Mouse (Mus musculus) large intestine, adult 2 months (tissue): ENCODE results near the gene Sfn. TPM values are rescaled to one million over a fixed set of nuclear protein-coding genes. Genes with fewer than 3 reads are reported as not detected.
"Not testable (repeated sequence)": the region's sequence is repeated elsewhere in the genome, so short reads cannot be mapped to it uniquely, and the experiment has no call there.

ENCODE experiments used
- DNase-seq: peaks from one replicate; pipeline ENCODE4 v3.0.0-alpha.2; 2012; ENCODE audit warnings: low read depth, low spot score
- WGBS: fragments of 180-500 bp; shearing (Covaris S2); methylation state at CpG from one replicate; pipeline ENCODE4 v1.1.7; 2018; 5-methylcytosine and 5-hydroxymethylcytosine counted together
- polyA plus RNA-seq: library from polyadenylated mRNA; depleted of rRNA; stranded (reverse); fragments of >200 nt; gene quantifications from 2 replicates; pipeline ENCODE4 v1.2.3, GENCODE M21; 2012; rRNA removed

The Sfn gene
- 211 and 298 TPM in 2 replicates for polyA plus RNA-seq

DNA sequence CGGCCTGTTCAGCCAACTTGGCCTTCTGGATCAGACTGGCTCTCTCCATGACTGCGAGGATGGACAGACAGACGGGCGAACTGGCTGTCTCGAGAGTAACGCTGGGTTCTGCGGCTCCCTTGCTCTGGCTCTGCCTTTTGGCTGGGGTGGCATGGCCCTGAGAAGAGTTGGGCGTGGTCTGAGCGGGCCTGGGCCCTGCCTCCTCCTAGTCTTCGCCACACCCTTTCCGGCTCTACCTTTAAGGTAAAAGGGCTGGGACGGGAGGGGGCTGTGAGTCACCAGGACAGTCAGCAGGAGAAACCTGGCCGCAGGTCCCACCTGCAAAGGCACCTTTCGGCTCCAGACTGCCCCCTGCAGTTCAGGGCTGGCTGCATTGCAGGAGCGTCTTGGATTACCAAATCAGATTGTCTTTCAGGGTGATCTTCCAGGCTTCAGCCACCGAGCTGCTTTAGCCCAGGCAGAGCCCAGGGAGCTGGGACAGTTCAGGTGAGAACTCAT, at the start of gene Sfn:
Gene Sfn, minus strand, starts transcription at position 448 of the 498 bp plus-strand sequence.
- peak; percentile 93 for DNase-seq
- WGBS, result 1% methylated on average over 16 of the region's 16 CpGs

DNA sequence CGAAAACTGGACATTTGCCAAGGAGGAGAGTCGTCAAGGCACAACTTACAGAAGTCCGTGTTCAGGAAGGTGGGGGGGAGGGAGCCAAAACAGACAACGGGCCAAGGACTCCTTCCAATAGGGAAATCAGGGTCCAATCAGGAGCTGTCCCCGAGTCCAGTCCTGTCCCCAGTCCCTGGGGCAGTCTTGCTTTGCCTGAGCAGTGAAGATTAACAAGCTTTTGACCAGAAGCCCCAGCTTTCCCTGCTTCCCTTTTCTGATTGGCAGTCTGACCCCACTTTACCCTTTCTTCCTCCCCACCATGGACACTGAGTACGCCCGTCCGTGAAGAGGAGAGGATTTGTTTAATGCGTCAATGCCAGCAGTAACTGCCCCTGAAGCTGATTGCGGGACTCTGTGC, 49.5 kb upstream of the Sfn start:
- no peak for DNase-seq
- WGBS, result 44% methylated on average over 10 of the region's 10 CpGs

DNA sequence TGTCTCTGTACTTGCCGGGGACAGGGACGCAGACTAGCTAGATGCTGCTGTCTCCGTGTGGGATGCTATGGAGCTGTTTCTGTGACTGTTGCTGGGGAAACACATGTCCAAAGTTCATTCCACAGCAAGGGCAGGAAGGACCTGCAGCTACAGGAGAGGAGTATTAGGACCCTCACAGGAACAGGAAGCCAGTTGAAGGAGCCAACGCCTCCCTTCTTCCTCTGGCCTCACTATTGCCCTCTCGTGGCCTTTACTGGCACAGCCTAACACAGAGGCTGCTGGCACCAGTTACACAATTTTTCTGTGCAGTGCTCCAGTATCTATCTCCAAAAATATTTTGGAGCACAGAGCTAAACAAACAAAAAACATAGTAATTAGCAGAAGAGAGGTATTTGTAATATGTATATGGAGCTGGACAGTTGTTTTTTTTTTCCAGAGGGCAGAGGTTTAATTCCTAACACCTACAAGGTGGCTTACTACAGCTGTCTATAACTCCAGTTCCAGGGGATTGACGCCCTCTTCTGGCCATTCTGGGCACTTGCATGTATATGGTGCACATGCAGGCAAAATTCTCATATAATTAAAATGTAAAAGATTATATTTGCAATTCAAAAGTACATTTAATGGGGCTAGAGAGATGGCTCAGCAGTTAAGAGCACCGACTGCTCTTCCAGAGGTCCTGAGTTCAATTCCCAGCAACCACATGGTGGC, 48.2 kb upstream of the Sfn start, which contains the start of gene Zdhhc18:
Gene Zdhhc18, minus strand, starts transcription at position 166 of the 711 bp plus-strand sequence.
- 32% methylated on average over 7 of the region's 7 CpGs for WGBS
- no peak for DNase-seq

DNA sequence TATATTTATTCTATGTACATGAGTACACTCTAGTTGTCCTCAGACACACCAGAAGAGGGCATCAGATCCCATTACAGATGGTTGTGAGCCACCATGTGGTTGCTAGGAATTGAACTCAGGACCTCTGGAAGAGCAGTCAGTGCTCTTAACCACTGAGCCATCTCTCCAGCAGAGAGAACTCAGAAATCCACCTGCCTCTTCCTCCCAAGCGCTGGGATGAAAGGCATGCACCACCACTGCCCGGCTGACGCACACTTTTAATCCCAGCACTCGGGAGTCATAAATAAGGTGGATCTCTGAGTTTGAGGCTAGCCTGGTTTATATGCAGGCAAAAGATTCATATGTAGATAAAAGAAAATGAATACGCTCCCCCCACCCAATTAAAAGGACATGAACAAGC, 47.5 kb upstream of the Sfn start:
- 73% methylated on average over 5 of the region's 5 CpGs for WGBS
- DNase-seq, result not testable (repeated sequence)

DNA sequence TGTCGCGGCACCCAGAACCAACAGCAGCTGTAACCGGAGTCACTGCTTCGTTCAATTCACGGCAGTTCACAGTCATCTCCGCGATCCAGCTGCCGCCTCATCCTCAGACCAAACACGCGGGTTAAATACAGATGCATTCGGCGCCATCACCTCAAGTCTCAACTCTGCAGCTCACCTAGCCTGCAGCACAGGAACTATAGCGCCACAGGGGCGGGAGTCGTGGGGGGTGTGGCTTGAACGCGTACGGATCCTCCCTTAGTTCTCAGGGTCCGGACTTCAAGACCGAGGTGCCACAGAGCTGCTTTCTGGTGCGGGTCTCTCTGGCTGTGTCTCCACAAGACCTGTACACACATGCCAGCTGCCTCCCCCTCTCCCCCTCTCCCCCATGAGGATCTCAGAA, 43.7 kb upstream of the Sfn start:
- WGBS, result 51% methylated on average over 21 of the region's 21 CpGs

DNA sequence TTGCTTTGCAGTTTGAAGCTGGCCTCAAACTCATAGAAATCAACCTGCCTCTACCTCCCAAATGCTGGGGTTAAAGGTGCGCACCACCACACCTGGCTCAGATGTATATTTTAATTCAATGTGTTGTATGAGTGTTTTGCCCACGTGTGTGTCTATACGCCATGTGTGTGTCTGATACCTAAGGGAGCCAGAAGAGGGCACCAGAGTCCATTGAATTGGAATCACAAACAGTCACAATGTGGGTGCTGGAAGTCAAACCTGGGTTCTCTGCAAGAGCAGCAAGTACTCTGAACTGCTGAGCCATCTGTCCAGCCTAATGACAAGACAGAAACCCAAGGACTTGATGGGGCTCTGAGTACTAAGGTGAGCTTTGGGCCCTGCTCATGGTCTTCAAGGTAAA, 43.2 kb upstream of the Sfn start:
- no peak for DNase-seq
- WGBS, result 94% methylated on average over 3 of the region's 3 CpGs

More for the DNA sequence above, 43.7 kb upstream of the Sfn start:
- DNase-seq, result no peak

DNA sequence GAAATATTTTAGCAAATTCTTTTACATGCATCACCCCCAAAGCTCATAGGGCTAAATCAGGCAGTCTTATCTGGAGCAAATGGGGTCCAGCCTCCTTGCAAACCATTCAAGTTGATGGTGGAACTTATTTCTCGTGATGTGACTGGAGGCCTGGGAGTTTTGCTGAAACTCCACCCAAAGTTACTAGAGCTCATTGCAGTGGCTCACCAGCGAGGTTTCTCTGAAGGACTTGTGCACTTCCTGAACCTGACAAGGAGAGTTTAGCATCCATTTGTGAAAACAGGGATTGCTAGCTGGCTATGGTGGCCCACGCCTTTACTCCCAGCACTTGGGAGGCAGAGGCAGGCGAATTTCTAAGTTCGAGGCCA, 32.1 kb upstream of the Sfn start:
- WGBS, result 84% methylated on average over 5 of the region's 5 CpGs

DNA sequence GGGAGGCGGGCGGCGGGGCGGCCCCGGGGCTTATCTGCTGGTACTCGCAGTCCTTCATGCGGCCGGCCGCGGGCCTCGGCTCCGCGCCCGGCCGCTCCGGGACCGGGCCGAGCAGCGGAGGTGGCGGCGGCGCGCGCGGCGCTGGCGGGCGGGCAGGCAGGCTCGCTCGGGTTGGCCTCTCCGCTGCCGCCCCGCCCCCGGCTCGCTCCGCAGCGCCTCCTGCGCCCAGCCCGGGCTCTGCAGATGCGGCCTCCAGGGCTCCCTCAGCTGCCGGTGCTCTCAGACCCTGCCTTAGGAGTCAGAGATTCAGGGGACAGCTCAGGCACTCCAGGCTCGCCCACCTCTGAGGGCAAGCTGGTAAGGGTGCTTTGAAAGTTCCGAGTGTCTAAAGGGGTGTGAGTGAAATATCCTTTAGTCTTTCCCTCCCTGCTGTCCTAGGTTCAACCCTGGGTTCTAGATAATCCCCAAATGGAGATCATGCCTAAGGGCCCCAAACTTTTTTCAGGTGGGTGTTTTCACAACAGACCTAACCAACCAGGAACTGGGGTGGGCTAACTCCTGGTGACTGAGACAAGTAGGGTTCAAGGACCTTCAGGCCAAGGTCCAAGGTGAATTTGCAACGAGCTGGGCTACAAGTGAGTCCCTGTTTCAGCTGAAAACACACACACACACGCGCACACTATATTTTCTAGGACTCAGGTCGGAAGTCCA, 31.5 kb upstream of the Sfn start:
- no peak for DNase-seq
- 8% methylated on average over 42 of the region's 47 CpGs for WGBS

More for the DNA sequence above, 32.1 kb upstream of the Sfn start:
- no peak for DNase-seq

DNA sequence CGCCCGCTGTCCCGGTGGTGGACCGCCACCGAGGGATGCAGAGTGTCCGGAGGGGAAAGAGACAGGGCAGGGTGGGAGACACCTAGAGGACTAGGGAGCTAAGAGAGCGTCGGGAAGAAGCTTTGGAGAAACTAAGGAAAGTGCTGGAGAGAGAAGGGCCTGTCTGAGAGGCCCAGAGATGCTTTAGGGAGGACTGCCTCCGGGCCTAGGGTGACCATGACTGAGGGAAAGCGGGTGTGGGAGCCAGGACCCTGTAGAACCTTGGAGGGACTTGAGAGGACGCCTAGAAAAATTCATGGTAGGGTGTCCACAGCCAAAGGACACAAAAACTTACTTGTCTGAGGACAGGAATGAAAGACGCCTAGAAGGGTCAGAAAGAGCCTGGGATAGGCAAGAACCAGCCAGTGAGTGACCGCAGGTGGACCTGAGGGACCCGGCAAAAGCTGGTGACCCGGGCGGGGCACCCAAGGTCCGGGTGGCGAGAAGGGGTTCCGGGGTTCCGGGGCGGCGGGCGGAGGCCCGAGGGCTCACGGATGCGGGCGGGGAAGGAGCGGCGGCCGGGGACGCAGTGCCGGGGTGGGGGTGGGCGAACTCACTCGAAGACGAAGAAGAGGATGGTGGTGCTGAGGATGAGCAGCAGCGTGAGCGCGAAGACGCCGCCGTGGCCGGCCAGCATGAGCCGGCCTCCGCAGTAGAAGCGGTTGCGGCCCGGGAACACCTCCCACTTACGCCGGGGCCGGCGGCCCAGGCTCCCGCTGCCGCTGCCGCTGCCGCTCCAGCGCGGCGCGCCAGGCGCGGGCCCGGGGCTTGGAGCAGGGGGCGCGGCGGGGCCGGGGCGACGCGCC, 30.7 kb upstream of the Sfn start:
- DNase-seq, result no peak
- WGBS, result 3% methylated on average over 67 of the region's 69 CpGs

DNA sequence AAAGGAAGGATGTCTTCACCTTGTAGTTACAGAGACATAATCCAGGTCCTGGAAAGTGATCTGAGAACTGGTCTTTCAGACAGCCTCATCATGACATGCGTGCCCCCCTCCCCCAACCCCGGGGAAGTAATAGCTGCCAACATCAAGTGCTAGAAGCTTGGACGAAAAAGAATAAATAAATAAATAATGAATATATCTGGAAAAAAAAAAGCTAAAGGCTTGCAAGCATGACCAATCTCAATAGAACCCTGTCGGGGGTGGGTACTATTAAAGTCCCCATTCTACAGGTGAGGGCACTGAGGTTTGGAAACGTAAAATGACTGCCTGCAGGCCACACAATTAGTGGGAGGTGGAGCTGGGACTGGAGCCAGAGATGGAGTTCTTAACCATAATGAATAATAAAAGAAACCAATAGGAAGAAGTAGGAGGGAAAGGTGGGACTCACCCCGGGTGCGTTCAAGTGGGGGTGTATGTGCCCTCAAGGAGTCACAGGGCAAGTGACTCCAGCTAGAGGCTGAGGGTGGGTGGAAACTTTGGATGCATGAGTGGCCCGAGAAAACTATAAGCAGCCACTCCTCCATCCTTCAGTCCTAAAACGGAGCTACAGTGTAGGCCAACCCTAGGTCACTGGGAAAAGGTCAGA, 29.9 kb upstream of the Sfn start:
- DNase-seq, result no peak
- 21% methylated on average over 9 of the region's 9 CpGs for WGBS

DNA sequence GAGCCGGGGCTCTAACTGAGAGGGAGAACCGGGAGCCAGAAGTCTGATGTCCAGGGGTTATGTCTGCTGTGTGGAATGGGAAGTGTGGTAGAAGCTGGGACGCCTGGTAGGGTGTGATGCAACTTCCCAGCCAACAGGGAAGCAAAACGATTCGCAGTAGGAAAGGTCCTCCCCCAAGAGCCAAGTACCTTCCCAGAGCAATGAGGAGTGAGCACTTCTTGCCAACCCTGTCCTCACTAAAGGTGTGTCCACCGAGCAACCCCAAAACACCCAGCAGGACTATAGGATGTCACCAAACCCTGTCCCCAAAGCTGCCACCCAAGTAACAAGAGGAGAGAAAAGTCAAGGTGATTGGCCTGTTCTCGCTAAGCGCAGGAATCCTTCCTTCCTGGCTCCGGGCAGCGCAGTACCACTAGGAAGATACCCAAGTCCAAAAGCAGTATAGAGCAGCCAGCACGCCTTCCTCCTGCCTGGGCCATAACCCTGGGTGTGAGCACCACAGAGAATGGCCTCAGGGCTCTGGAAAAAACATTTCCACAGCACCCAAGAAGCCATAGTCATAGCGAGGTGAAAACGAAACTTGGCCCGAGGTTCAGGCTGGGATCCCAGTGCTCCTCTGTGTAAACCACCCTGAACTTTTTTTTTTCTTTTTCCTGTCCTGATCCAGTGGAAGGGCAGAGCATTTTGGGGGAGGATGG, 29.3 kb upstream of the Sfn start:
- no peak for DNase-seq
- 32% methylated on average over 14 of the region's 14 CpGs for WGBS

DNA sequence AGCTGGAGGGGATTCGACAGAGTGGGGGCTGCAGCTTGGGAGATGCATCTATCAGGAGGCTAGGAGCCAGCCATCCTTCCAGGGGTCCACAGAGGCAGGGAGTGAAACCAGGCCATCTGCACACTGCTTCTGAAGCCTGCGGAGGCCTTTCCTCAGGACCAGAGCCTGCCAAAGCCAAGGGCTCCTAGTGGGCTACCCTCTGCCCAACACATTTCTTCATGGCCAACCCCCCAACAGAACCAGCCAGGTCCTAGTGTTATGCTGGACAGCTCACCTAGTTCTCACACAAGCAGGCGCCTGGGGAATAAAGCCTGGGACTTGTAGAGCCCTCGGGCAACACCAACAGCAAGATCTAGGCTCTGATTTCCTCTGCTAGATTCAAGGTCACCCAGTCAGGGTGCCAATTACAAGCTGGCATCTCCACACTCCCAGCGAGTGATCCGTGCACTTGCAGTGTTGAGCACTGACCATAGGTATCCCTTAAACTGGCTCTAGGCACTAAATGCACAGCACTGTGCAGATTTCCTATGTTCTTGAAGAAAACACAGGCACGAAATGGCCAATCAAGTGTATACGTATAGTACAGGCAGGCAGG, 28.5 kb upstream of the Sfn start:
- 94% methylated on average over 8 of the region's 8 CpGs for WGBS
- DNase-seq, result no peak

DNA sequence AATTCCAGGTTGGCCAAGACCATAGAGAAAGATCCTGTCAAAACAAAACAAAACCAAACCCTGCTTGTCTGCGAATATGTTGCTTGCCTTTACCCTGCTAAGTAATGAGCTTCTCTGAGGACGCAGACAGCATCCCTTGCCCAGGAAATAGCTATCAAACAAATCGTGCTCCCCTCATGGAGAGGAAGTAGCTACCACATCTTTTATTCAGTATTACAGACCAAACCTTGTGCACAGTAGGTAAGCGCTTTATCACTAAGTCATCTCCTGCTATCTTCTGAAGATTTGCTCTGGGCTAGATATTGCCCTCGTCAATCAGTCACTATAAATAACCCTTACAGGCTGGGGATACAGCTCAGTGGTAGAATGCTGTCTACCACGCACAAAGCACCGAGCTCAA, 27.2 kb upstream of the Sfn start:
- no peak for DNase-seq
- 84% methylated on average over 7 of the region's 7 CpGs for WGBS

DNA sequence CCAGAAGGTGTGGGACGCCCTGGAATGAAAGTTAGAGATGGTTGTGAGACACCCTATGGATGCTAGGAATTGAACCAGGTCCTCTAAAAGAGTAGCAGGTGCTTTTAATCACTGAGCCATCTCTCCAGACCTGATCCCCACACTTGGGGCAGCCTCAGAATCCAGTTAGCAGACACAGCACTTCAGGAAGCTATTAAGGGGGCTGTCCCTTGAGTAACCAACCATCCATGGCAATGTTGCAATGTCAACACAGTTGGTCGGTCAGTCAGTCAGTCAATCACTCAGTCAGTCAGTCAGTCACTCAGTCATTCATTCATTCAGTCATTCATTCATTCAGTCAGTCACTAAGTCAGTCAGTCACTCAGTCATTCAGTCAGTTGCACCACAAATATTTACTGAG, 26.5 kb upstream of the Sfn start:
- no peak for DNase-seq
- WGBS, result 78% methylated on average over 2 of the region's 2 CpGs

DNA sequence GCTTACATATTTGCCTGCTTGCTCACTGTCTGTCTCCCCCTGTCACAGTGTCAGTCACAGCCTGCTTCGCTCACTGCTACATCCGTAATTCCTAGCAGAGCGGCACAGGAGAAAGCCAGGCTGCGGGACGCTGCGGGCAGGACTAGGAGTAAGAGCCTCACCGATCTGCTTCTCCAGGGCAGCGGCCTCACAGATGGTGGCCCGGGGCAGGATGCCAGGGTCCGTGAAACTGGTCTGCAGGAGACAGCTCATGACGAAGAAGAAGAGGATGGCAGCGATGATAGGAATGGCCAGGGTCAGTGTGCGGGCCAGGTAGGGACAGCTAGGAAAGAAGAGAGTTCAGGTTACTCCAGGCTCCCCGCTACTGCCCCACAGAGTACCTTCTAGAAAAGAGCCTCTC, 25.1 kb upstream of the Sfn start:
- WGBS, result 93% methylated on average over 14 of the region's 14 CpGs
- no peak for DNase-seq

DNA sequence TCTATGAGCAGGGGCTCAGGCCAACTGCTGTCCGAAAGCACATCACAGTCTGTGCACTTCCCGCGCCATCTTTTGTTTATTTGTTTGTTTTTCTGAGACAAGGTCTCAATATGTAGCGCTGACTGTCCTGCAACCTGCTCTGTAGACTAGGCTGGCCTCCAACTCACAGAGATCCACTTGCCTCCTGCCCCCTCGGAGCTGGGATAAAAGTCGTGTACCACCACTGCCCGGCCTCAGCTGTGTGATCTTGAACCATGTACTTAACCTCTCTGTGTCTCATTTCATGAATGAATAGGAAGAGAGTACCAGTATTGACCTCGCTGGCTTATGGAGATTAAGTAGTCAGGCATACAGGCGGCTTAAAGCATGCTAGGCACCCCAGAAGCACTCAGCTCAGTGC, 24.7 kb upstream of the Sfn start:
- no peak for DNase-seq
- 88% methylated on average over 9 of the region's 9 CpGs for WGBS

DNA sequence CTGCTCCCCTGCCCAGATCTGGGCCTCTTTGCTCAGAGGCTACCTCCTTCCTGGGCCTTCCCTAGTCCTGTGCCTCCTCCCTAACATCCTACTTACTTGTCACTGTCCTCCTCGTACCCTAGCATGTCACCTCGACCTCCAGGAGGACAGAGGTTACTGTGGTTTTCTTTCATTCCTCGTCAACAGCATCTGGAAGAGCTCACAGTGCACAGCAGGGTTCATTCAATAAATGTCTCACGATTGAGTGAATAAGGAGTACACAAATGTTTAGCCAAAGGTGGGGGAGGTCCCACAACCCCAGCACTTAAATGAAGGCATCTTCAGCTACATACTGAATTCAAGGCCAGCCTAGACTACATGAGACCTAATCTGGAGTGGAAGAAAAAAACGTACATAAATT, 24.3 kb upstream of the Sfn start:
- no peak for DNase-seq
- 72% methylated on average over 5 of the region's 5 CpGs for WGBS

DNA sequence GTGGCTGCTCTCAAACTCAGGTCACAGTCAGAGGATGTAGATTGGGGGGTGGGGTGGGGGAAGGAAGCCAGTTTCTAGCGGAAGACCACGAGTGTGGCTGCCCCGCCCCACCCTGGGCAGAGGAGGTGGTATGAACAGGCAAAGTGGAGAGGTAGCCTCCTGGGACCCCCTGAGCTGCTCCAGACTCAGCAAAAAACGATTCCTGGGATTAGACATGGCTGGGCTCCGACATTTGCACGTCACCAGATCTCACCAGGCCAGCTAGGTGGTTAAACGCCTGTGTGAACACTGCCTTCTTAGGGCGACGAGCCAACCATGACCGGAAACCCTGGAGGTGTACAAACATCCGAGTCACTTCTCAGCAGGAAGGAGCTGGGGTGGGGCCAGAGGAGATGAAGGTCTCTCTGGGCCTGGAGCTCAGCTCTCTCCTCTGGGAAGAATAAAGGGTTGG, 23.7 kb upstream of the Sfn start:
- no peak for DNase-seq
- WGBS, result 34% methylated on average over 11 of the region's 11 CpGs

DNA sequence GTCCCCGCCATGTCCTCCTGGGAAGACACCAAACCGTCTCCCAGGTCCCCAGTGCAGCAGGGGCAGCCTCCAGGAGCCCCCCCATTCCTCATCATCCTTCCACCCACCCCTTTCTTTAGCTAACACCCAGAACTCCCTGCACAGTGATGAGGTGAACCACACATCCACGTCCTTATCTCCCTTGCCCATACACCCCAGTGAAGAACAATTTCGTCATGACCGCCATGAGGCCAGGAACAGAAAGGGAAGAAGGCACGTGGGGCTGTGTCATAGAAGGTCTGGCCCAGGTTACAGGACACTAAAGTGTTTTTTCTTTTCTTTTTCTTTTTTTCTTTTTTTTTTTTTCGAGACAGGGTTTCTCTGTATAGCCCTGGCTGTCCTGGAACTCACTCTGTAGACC, 22.9 kb upstream of the Sfn start:
- WGBS, result 89% methylated on average over 7 of the region's 7 CpGs
- DNase-seq, result no peak
